Mouse (Mus musculus) cortical plate, adult 2 months (tissue): Measurements from ENCODE around the gene Appbp2. TPM values are rescaled to one million over a fixed set of nuclear protein-coding genes. Genes with fewer than 3 reads are reported as not detected.

Source experiments
- H3K27ac ChIP-seq: fragments of 200-500 bp; 2 replicates; pipeline ENCODE4 v1.5.1; 2012; ENCODE audit warnings: low read length, control low read depth, inconsistent platforms; ENCODE audit not compliant: insufficient read depth
- H3K4me1 ChIP-seq: fragments of 200-500 bp; 2 replicates; pipeline ENCODE4 v1.6.1; 2011; ENCODE audit warnings: low read length; ENCODE audit not compliant: control insufficient read depth, insufficient read depth
- H3K4me3 ChIP-seq: fragments of 200-500 bp; 2 replicates; pipeline ENCODE4 v1.5.1; 2011; ENCODE audit warnings: mild to moderate bottlenecking, low read length, control low read depth; ENCODE audit not compliant: insufficient read depth
- CTCF ChIP-seq: fragments of 200-500 bp; IDR thresholded peaks from 2 replicates; pipeline ENCODE4 v1.5.1; 2011; ENCODE audit warnings: mild to moderate bottlenecking, control low read depth, low read length; ENCODE audit not compliant: insufficient read depth; ENCODE audit errors: extremely low read depth
- POLR2A ChIP-seq: fragments of 200-500 bp; IDR thresholded peaks from 2 replicates; pipeline ENCODE4 v1.6.1; 2011; ENCODE audit warnings: mild to moderate bottlenecking, low read length, control low read depth; ENCODE audit not compliant: insufficient read depth; ENCODE audit errors: extremely low read depth
- polyA plus RNA-seq: library from polyadenylated mRNA; depleted of rRNA; stranded (reverse); fragments of >200 nt; gene quantifications from 2 replicates; pipeline ENCODE4 v1.2.3, GENCODE M21; 2012

Appbp2 gene
- polyA plus RNA-seq, 1 experiment, result 35.8 TPM

DNA sequence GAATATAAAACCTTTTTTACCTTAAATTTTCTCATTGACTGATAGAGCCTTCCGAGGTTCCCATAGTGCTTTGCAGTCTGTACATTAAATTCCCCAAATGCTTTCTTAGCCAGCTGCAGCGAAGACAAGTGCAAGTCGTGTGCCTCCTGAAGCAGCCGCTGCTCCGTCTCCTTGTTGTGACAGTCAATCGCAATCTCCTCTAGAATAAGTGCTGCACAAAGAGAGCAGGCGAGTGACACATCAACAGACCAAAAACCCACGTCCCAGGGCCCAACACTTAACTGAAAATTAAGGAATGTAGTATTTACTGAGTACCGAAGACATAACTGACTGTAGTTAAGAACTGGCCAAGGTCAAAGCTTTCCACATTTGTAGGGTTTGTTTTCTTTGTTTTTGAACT lies 38.9 kb downstream of the Appbp2 start:
- H3K4me3 ChIP-seq, result no peak overlapping the region
- no peak overlapping the region for H3K27ac ChIP-seq
- no peaks in the 10 kb centered on the region; the same call in 1 of the 2 replicates for H3K4me1 ChIP-seq
- TF ChIP-seq CTCF (no peak), POLR2A (no peak)

GRCm38 (mm10) chr11:85194206-85194605 lies 40.7 kb downstream of the Appbp2 start:
- Histone ChIP-seq H3K4me3 (no peak overlapping the region), H3K4me1 (no peaks in the 10 kb centered on the region), H3K27ac (no peak overlapping the region)
- TF ChIP-seq POLR2A (no peak), CTCF (no peak)

DNA sequence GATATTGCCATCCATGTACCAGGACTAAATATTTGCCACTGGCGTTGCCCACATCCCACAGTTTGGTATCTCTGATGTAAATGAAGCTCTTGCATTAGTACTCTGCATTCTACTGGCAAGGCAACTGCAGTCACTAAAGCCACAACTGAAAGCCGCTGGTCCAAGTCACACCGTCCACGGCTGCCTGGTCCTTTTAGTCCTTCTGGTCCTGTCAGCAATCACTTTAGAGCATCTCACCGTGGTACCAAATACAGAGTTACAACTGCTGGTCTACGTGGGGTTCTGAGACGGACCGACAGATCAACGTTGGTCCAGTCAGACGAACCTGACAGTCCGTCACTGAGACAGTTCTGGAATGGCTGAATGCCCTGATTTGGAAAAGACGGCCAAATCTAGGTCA lies 44.2 kb downstream of the Appbp2 start:
- H3K27ac ChIP-seq, result no peak overlapping the region
- TF ChIP-seq CTCF (no peak), POLR2A (no peak)
- no peaks in the 10 kb centered on the region for H3K4me1 ChIP-seq

GRCm38 (mm10) chr11:85189110-85189509 lies 45.8 kb downstream of the Appbp2 start:
- no peaks in the 10 kb centered on the region for H3K4me1 ChIP-seq
- no peak overlapping the region for H3K27ac ChIP-seq
- TF ChIP-seq CTCF (no peak), POLR2A (no peak)
- no peak overlapping the region for H3K4me3 ChIP-seq

More for the DNA sequence above, 44.2 kb downstream of the Appbp2 start:
- H3K4me3 ChIP-seq, result no peak overlapping the region

DNA sequence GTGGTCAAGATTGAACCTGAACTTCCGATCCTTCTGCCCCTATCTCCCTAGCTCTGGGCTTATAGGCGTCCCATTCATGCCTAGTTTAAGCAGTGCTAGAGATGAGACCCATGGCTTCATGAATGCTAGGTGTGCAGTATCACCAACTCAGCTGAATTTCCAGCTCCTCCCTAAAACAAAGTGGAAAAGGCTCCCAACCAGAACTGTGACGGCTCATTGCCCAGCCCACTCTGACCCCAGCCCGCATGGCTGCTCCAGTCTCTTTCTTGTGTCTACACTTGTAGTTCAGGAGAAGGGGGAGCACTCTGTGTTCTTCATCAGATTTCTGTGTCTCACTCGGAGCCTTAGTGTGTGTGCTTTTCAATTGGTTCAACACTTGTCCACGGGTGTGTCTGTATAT lies 50.1 kb downstream of the Appbp2 start:
- TF ChIP-seq POLR2A (no peak), CTCF (no peak)
- no peak overlapping the region for H3K4me3 ChIP-seq
- no peak overlapping the region for H3K27ac ChIP-seq
- no peaks in the 10 kb centered on the region for H3K4me1 ChIP-seq

GRCm38 (mm10) chr11:85184082-85184481 lies 50.8 kb downstream of the Appbp2 start:
- Histone ChIP-seq H3K4me1 (no peaks in the 10 kb centered on the region), H3K4me3 (no peak overlapping the region), H3K27ac (no peak overlapping the region)
- TF ChIP-seq POLR2A (no peak), CTCF (0 out of 2 replicates have a peak, but pooled peaks have one; percentile 20)

DNA sequence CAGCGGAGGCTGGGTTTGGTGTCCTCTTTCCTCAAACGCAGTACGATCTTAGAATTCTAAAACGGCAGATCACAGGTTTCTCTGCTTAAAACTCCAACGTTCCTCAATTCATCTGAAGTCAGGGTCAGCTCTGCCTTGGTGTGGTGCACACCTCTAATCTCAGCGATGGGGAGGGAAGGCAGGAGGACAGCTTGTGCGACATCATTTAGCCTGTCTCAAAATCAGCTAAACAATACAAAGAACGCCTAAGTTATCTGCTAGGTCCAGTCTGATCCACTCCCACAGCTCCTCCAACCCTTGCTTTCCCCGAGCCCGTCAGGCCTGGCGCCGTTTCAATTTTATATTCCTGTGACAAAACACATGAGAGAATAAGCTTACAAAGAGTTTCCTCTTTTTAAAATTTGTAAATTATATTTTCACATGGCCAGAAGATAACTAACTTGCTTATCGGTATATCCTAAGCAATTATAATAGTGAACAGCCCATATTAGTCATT lies 51.6 kb downstream of the Appbp2 start:
- Histone ChIP-seq H3K4me1 (no peaks in the 10 kb centered on the region), H3K4me3 (peak overlapping the region; percentile 42), H3K27ac (no peak overlapping the region)
- no peak for TF ChIP-seq POLR2A
- TF ChIP-seq CTCF, result no peak

GRCm38 (mm10) chr11:85182617-85183283 lies 52.2 kb downstream of the Appbp2 start:
- Histone ChIP-seq H3K4me1 (no peaks in the 10 kb centered on the region), H3K27ac (no peak overlapping the region), H3K4me3 (peak overlapping the region; percentile 42)
- TF ChIP-seq POLR2A (no peak), CTCF (peak; percentile 69)

- no peak overlapping the region for H3K4me3 ChIP-seq
- no peak for TF ChIP-seq POLR2A
- TF ChIP-seq CTCF, result no peak
- no peaks in the 10 kb centered on the region for H3K4me1 ChIP-seq
- H3K27ac ChIP-seq, result no peak overlapping the region
These were observed 56.5 kb downstream of the Appbp2 start for GRCm38 (mm10) chr11:85178413-85178812.

DNA sequence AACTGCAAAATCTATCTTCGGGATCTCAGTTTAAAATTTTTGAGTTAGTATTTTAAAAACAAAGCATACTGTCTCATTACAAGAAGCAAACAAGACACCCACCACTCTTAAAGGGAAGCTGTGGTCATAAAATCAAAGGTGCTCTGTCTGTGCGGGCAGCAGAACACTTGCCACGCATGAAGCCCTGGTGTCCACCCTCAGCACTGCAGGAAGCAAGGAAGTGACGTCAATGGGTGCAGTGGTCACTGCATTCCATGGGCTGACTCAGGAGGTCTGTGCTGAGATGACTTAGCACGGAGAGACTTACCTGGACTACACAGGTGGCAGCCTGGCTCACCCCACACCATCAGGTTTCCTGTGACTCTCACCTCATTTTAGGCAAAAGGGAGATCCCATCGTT lies 57.2 kb downstream of the Appbp2 start:
- TF ChIP-seq POLR2A, result no peak
- no peak for TF ChIP-seq CTCF
- Histone ChIP-seq H3K4me1 (no peaks in the 10 kb centered on the region), H3K4me3 (no peak overlapping the region), H3K27ac (no peak overlapping the region)
